Mouse (Mus musculus) colon, adult 2 months (tissue): Measurements from ENCODE around the gene Pth. TPM values are rescaled to one million over a fixed set of nuclear protein-coding genes. Genes with fewer than 3 reads are reported as not detected.

Experiments used
- polyA plus RNA-seq: library from polyadenylated mRNA; depleted of rRNA; stranded (reverse); fragments of >200 nt; gene quantifications from 2 replicates; pipeline ENCODE4 v1.2.3, GENCODE M21; 2012; rRNA removed

The Pth gene
- not detected in 2 replicates for polyA plus RNA-seq

GRCm38 (mm10) chr7:113388470-113388869 lies at the start of gene Pth:
Gene Pth (minus strand): TSS chr7:113388570.

GRCm38 (mm10) chr7:113368746-113369619 lies 19.4 kb downstream of the Pth start, which contains the start of gene Btbd10:
Gene Btbd10 (minus strand): TSS chr7:113369392.

Other genes starting within 250 kb of the Pth start
- 14.8 and 17.5 TPM in 2 replicates for gene Arntl, start 181.1 kb downstream of the Pth start, polyA plus RNA-seq
- 9.6 and 10.6 TPM in 2 replicates for gene Btbd10, start 19.2 kb downstream of the Pth start, polyA plus RNA-seq
- 10.2 and 11.5 TPM in 2 replicates for gene Far1, start 125.3 kb upstream of the Pth start, polyA plus RNA-seq